Mouse (Mus musculus) testis, adult 2 months (tissue): Measurements from ENCODE around the gene Dapp1. TPM values are rescaled to one million over a fixed set of nuclear protein-coding genes. Genes with fewer than 3 reads are reported as not detected.

ENCODE experiments used
- H3K27ac ChIP-seq: fragments of 200-500 bp; 2 replicates; pipeline ENCODE4 v1.5.1; 2012; ENCODE audit warnings: low read depth, low read length; ENCODE audit not compliant: control insufficient read depth, insufficient read depth
- H3K27me3 ChIP-seq: fragments of 200-500 bp; 2 replicates; pipeline ENCODE4 v1.6.1; 2012; ENCODE audit warnings: mild to moderate bottlenecking, low read length, moderate library complexity; ENCODE audit not compliant: control insufficient read depth, insufficient read depth
- H3K36me3 ChIP-seq: fragments of 200-500 bp; 2 replicates; pipeline ENCODE4 v1.6.1; 2012; ENCODE audit warnings: mild to moderate bottlenecking, low read length; ENCODE audit not compliant: control insufficient read depth, insufficient read depth
- H3K4me1 ChIP-seq: fragments of 200-500 bp; 2 replicates; pipeline ENCODE4 v1.6.1; 2012; ENCODE audit warnings: low read length; ENCODE audit not compliant: control insufficient read depth, insufficient read depth
- H3K4me3 ChIP-seq: fragments of 200-500 bp; 2 replicates; pipeline ENCODE4 v1.5.1; 2012; ENCODE audit warnings: low read depth, mild to moderate bottlenecking, low read length, moderate library complexity, mixed read lengths; ENCODE audit not compliant: control insufficient read depth
- CTCF ChIP-seq: fragments of 200-500 bp; IDR thresholded peaks from 2 replicates; pipeline ENCODE4 v1.5.1; 2012; ENCODE audit warnings: low read depth, mild to moderate bottlenecking, inconsistent platforms, low read length, moderate library complexity; ENCODE audit not compliant: control insufficient read depth, insufficient read depth, insufficient replicate concordance
- POLR2A ChIP-seq: fragments of 200-500 bp; IDR thresholded peaks from 2 replicates; pipeline ENCODE4 v1.6.1; 2012; ENCODE audit warnings: low read depth, mild to moderate bottlenecking, inconsistent platforms, low read length, moderate library complexity; ENCODE audit not compliant: control insufficient read depth
- polyA plus RNA-seq: library from polyadenylated mRNA; depleted of rRNA; stranded (reverse); fragments of >200 nt; gene quantifications from 2 replicates; pipeline ENCODE4 v1.2.3, GENCODE M21; 2012

The Dapp1 gene
- polyA plus RNA-seq, 1 experiment, result 24.9 TPM

- no peak overlapping the region for H3K27ac ChIP-seq
- TF ChIP-seq POLR2A (no peak), CTCF (no peak)
- H3K27me3 ChIP-seq, result no peaks in the 10 kb centered on the region
Observed at GRCm38 (mm10) chr3:137933986-137934385, 47.4 kb downstream of the Dapp1 start.

GRCm38 (mm10) chr3:137932748-137933147 lies 48.6 kb downstream of the Dapp1 start:
- TF ChIP-seq POLR2A (no peak), CTCF (no peak)
- Histone ChIP-seq H3K27ac (no peak overlapping the region), H3K36me3 (no peaks in the 10 kb centered on the region), H3K27me3 (no peaks in the 10 kb centered on the region), H3K4me1 (no peaks in the 10 kb centered on the region), H3K4me3 (no peak overlapping the region)

More at GRCm38 (mm10) chr3:137933986-137934385, 47.4 kb downstream of the Dapp1 start:
- Histone ChIP-seq H3K4me3 (no peak overlapping the region), H3K36me3 (no peaks in the 10 kb centered on the region), H3K4me1 (no peaks in the 10 kb centered on the region; the same call in 1 of the 2 replicates)

GRCm38 (mm10) chr3:137929940-137930339 lies 51.4 kb downstream of the Dapp1 start:
- H3K36me3 ChIP-seq, result no peaks in the 10 kb centered on the region; the same call in 1 of the 2 replicates
- H3K4me3 ChIP-seq, result no peak overlapping the region
- no peaks in the 10 kb centered on the region for H3K27me3 ChIP-seq
- no peak overlapping the region for H3K27ac ChIP-seq
- no peak for TF ChIP-seq POLR2A
- no peak for TF ChIP-seq CTCF
- no peaks in the 10 kb centered on the region for H3K4me1 ChIP-seq

GRCm38 (mm10) chr3:137927010-137927409 lies 54.3 kb downstream of the Dapp1 start:
- Histone ChIP-seq H3K27ac (no peak overlapping the region), H3K4me3 (no peak overlapping the region), H3K4me1 (no peaks in the 10 kb centered on the region), H3K27me3 (no peaks in the 10 kb centered on the region), H3K36me3 (no peaks in the 10 kb centered on the region; the same call in 1 of the 2 replicates)
- no peak for TF ChIP-seq POLR2A
- no peak for TF ChIP-seq CTCF

- no peaks in the 10 kb centered on the region; the same call in 1 of the 2 replicates for H3K36me3 ChIP-seq
- no peak overlapping the region for H3K4me3 ChIP-seq
- TF ChIP-seq POLR2A (no peak), CTCF (no peak)
- no peaks in the 10 kb centered on the region for H3K27me3 ChIP-seq
- no peak overlapping the region for H3K27ac ChIP-seq
- H3K4me1 ChIP-seq, result peaks cover 3% of the 10 kb centered on the region
Observed at GRCm38 (mm10) chr3:137920594-137920993, 60.8 kb downstream of the Dapp1 start.

- Histone ChIP-seq H3K4me1 (peaks cover 3% of the 10 kb centered on the region), H3K27ac (no peak overlapping the region), H3K36me3 (no peaks in the 10 kb centered on the region; the same call in 1 of the 2 replicates), H3K27me3 (no peaks in the 10 kb centered on the region), H3K4me3 (peak overlapping the region; percentile 88; the same call in 1 of the 2 replicates)
- TF ChIP-seq CTCF (no peak), POLR2A (no peak)
Observed at GRCm38 (mm10) chr3:137919398-137919797, 61.9 kb downstream of the Dapp1 start.

- H3K4me1 ChIP-seq, result peaks cover 3% of the 10 kb centered on the region
- H3K27me3 ChIP-seq, result no peaks in the 10 kb centered on the region
- H3K4me3 ChIP-seq, result peak overlapping the region; percentile 88
- no peaks in the 10 kb centered on the region; the same call in 1 of the 2 replicates for H3K36me3 ChIP-seq
- peak overlapping the region; percentile 51 for H3K27ac ChIP-seq
- no peak for TF ChIP-seq POLR2A
- no peak for TF ChIP-seq CTCF
Observed at GRCm38 (mm10) chr3:137918932-137919311, 62.4 kb downstream of the Dapp1 start.
